Mouse (Mus musculus) cerebellum, adult (tissue): ENCODE measurements around the gene Ccdc96.

Source experiments
- ATAC-seq: cut with Nextera tagmentation; 2 replicates; pipeline ENCODE4 v1.9.2; 2017; ENCODE audit warnings: mild to moderate bottlenecking, moderate library complexity, mixed read lengths; ENCODE audit not compliant: insufficient number of reproducible peaks, low FRiP score, low TSS enrichment

Gene Ccdc96

GRCm38 (mm10) chr5:36484171-36484990 lies at the start of gene Ccdc96, which contains the start of gene Tada2b:
Gene Ccdc96, plus strand, starts transcription at chr5:36484588.
Gene Tada2b, minus strand, starts transcription at chr5:36484285.
- ATAC-seq: peak; percentile 93

GRCm38 (mm10) chr5:36436858-36437257 lies 47.5 kb upstream of the Ccdc96 start:
- no peak for ATAC-seq

- no peak for ATAC-seq
Observed at GRCm38 (mm10) chr5:36440741-36441140, 43.6 kb upstream of the Ccdc96 start.

DNA sequence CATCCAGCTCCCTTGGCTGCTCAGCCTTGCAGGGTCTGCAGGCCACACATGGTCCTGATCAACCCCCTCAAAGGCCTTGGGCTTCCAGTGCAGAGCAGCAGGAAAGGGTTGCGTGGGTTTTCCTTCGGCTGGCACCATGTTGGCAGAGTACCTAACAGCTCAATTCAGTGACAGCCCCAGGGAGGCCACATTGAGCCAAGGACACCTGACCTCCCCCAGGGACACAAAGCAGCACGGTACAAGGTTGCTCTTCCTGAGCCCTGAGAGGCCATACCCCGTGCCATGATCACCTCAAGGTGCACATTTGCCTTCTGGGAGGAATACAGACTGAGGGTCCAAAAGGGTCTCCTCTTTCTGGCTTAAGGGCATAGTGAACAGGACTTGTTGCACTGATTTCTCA lies 39.8 kb upstream of the Ccdc96 start:
- no peak for ATAC-seq

- peak; percentile 58 for ATAC-seq
Observed at GRCm38 (mm10) chr5:36445028-36445427, 39.4 kb upstream of the Ccdc96 start.

DNA sequence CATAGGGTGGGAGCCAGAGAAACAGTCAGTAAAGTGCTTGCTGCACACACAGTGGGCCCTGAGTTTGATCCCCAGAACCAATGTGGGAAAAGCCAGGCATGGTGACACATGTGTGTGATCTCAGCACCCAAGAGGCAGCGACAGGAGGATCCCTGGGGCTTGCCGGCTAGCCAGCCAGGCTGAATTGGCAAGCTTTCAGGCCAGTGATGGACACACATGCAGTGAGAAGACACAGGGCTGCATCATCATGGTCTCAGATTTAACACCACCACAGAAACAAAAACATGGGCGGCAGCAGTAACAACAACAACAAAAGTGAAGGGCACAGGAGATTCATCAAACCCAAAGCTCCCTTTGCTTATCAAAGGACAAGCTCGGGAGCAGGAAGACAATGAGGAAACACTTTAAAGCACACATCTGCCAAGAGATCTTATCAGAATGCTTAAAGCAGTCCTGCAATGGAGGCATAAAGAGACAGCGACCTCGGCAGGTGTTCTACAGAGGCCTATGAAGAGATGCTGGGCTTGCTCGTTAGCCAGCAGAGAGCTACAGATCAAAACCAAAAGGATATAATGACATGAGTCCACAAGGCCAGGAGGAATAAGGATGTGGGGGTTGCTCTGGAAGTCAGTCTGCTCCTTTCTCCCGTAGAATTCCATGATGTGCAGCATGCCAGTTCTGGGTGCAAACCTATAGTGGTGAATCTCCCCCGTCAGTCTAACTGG lies 38.1 kb upstream of the Ccdc96 start:
- no peak for ATAC-seq

- no peak for ATAC-seq
Observed at GRCm38 (mm10) chr5:36447872-36448271, 36.5 kb upstream of the Ccdc96 start.

- no peak for ATAC-seq
Observed at GRCm38 (mm10) chr5:36449710-36450358, 34.6 kb upstream of the Ccdc96 start.

DNA sequence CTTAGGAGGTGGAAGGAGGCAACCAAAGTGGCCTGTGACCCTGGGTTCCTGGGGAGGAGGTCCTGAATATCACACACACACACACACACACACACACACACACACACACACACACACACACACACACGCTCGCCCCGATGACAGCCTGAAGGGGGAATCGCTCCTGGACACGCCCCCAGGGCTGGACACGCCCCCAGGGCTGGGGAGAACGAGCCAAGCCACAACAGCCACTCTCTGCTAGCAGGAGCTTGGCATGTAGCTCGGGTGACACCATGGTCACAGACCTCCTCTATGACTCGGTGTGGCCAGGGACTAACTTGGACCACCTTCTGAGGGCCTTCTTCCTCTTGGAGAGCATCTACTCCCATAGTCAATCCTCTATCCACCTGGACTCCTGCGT lies 33.3 kb upstream of the Ccdc96 start:
- ATAC-seq: no peak

DNA sequence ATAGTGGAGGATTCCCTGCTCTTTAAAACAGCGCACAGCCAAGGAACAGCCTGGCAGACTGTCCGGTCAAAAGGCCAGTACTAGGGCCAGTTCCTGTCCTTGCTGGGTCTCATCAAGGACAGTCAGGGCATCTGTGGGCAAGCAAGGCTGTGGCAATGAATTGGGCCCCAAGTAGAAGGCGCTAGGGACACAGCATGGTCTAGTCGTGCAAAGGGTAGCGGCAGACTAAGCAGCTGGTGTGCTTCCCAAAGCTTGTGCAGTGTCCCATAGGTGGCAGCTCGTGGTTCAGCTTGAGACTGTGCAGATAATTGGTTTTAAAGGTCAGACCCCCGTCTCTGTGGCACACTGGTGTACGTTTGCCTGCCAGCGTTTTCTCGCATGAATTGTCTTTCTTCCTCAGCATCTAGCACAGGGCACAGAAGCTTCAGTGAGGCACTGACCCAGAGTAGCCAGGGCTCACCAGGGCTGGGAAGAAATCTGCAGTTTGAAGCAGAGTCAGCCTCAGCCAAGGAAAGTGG lies 32.5 kb upstream of the Ccdc96 start:
- ATAC-seq: no peak

- ATAC-seq: no peak
Observed at GRCm38 (mm10) chr5:36452821-36453220, 31.6 kb upstream of the Ccdc96 start.

- no peak for ATAC-seq
Observed at GRCm38 (mm10) chr5:36457706-36458105, 26.7 kb upstream of the Ccdc96 start.

- no peak for ATAC-seq
Observed at GRCm38 (mm10) chr5:36458926-36459325, 25.5 kb upstream of the Ccdc96 start.

GRCm38 (mm10) chr5:36460712-36461111 lies 23.7 kb upstream of the Ccdc96 start:
- no peak for ATAC-seq

DNA sequence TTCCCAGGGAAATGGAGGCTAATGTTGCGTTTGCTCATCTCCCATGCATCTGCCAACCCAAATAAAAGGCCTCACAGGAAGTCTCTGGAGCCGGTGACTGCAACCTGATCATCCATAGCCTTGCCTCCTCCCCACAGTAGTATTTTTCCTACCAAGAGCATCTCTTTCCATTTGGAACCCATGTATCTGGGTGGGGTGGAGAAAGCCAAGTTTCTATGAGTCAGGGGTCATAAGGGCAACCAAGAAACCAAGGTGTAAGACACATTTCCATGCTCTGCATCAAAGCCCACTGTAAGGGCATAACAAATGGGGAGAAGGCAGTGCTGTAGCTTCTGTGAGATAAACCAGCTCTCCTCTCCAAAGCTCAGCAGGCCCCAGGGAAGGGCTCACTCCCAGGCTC lies 23.2 kb upstream of the Ccdc96 start:
- no peak for ATAC-seq

GRCm38 (mm10) chr5:36462810-36463209 lies 21.6 kb upstream of the Ccdc96 start:
- ATAC-seq: no peak

DNA sequence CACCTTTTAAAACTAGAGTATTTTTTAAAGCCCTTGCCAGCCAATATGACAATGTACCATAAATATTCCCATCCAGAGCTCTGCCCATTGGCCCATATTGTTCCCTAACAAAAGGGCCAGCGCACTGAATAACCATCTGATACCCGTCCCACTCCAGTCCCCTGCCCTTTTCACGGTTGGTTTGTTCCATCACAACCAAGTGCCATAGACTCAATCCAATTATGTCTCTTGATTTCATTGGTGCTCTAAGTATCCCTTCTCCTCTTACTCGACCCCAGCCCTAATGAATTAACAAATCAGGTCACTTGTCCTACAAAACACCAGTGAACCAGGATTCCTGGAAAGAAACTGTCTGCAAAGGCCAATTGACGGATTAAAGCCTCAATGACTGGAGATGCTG lies 21.0 kb upstream of the Ccdc96 start:
- ATAC-seq: no peak

- peak; percentile 96 for ATAC-seq
Observed at GRCm38 (mm10) chr5:36464709-36465661, 19.4 kb upstream of the Ccdc96 start, which contains the start of gene Grpel1. Gene Grpel1, plus strand, starts transcription at chr5:36464998.

- no peak for ATAC-seq
Observed at GRCm38 (mm10) chr5:36465889-36466288, 18.5 kb upstream of the Ccdc96 start.

- no peak for ATAC-seq
Observed at GRCm38 (mm10) chr5:36471206-36471605, 13.2 kb upstream of the Ccdc96 start.
